Mouse (Mus musculus) 416B (cell line): ENCODE measurements around the gene Gm11084.
"Not testable (repeated sequence)": the region's sequence is repeated elsewhere in the genome, so short reads cannot be mapped to it uniquely, and the experiment has no call there.

Experiments
- DNase-seq: peaks from one replicate; pipeline ENCODE4 v3.0.0; 2011; ENCODE audit warnings: low read depth

Gene Gm11084

GRCm38 (mm10) chr2:72995346-72996097 lies 9.0 kb upstream of the Gm11084 start:
- DNase-seq: peak; percentile 76

DNA sequence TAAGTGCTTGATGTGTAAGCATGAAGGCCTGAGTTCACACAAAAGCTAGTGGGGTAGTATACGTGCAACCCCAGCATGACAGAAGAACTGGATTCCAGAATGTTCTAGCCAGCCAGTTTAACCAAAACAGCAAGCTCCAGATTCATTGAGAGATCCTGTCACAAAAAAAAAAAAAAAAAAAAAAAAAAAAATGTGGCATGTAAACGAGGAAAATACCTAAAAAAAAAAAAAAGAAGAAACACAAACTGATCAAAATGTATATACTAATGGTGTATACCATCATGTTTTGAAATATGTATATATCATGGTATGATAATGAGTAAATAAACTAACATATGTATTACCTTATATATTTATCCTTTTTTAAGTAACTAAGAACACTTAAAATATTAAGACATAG lies 7.6 kb upstream of the Gm11084 start:
- no peak for DNase-seq

DNA sequence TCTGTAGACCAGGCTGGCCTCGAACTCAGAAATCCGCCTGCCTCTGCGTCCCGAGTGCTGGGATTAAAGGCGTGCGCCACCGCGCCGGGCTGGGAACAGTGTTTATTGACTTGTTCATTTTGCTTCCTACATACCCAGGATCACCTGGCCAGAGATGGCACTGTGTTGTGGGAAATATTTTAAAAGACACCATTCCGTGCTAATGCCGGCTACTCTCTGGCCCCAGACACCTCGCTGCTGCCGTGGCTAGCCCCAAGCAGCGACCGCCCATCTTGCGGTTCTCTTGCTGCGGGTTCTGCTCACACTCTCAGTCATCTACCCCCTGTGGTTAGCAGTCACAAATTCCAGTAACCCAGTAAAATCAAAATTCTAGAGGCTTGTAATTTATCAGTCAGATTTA lies 6.0 kb upstream of the Gm11084 start:
- no peak for DNase-seq

GRCm38 (mm10) chr2:72988945-72989344 lies 2.4 kb upstream of the Gm11084 start:
- DNase-seq: not testable (repeated sequence)

DNA sequence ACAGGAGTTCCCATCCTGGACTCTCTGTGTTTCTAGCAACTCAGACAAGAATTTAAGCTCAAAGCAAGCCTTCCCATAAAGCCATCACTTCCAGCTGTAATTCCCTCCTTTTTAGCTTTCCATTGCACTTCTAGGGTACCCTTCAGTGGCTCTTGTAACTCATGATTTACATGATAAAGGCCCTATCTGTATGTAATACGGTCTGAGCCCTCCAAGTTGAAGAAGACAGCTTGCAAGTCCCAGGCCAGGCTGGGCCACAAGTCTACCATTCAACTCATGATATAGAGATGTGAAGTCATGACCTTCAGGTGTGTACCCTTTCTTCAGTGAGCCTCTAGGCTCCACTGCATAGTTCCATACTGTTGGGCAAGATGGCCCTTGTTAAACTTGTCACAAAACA lies 1.0 kb downstream of the Gm11084 start:
- no peak for DNase-seq

GRCm38 (mm10) chr2:72984806-72985205 lies 1.7 kb downstream of the Gm11084 start:
- no peak for DNase-seq

- DNase-seq: no peak
Measured at GRCm38 (mm10) chr2:72983211-72983610, 3.3 kb downstream of the Gm11084 start.

DNA sequence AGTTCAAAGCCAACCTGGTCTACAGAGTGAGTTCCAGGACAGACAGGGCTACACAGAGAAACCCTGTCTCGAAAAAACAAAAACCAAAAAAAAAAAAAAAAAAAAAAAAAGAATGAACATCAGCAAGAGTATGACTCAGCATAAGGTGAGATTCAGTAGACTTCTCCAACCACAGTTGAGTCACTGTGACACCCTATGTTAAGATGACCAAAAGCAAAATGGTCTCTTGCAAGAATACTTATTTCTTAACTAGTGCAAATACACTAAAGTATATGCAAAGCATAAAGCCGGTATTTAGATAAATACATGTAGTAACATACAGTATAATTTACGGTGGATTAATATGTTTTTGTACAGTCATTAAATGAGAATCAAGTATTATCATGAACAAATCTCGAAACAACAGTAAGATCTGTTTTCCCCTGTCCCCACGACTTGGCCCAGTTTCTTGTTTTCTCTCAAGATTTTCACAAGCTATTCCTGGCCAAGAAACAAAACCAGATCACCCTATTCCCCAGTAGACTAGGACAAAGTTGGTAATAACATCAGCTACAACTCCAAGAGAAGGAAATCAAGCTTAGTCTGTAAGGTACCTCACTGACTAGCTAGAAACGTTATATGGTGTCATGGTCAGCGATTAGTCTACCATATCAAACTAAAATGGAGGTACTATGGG lies 4.3 kb downstream of the Gm11084 start:
- peak; percentile 87 for DNase-seq

DNA sequence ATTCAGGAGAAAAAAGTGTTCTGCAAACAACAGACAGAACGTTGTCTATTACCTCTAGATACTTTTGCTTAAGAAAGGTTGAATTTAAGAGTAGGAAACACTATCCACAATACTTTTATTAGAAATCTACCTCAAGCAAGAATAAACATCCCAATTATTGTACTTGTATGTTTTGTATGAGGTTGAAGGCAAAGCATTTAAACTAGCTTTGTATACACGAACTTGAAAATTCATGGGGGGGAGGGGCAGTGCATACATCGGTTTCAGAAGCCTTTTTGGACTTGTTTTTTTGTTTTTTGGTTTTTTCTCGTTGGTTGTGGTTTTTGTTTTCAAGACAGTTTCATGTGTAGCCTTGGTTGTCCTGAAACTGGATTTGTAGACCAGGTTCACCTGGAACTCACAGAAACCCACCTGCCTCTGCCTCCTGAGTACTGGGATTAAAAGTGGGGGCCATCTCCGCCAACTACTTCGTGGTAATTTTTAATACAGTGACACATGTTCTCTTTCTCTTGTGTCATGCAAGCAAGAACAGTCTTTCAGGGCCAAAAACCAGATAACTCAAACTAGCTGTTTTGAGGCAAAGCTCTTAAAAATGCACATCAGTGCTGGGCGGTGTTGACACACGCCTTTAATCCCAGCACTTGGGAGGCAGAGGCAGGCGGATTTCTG lies 4.9 kb downstream of the Gm11084 start:
- peak; percentile 60 for DNase-seq

- no peak for DNase-seq
Measured at GRCm38 (mm10) chr2:72981075-72981420, 5.5 kb downstream of the Gm11084 start.

- peak; percentile 98 for DNase-seq
Measured at GRCm38 (mm10) chr2:72980337-72981074, 6.0 kb downstream of the Gm11084 start, which contains the start of gene Sp3. Gene Sp3, minus strand, starts transcription at chr2:72980446.

DNA sequence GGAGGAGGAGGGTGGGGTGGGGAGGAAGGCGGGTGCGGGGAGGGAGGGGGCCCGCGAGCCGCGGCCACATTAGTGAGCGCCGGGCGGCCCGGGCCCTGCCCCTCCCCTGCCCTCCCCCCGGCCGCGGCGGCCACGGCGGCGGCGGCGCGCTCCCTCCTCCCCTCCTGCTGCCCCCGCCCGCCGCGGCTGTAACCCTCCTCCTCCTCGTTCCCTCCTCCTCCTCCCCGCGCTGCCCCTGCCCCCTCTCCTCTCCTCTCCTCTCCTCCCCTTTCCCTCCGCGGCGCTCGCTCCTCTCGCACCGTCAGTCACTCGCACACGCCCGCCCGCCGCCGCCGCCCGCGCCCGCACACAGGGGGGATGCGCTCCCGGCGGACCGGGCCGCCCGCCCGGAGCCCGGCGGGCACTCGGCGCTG lies 6.9 kb downstream of the Gm11084 start:
- DNase-seq: peak; percentile 91

GRCm38 (mm10) chr2:72978901-72979658 lies 7.4 kb downstream of the Gm11084 start:
- DNase-seq: peak; percentile 88

- peak; percentile 86 for DNase-seq
Measured at GRCm38 (mm10) chr2:72978473-72978872, 8.0 kb downstream of the Gm11084 start.

DNA sequence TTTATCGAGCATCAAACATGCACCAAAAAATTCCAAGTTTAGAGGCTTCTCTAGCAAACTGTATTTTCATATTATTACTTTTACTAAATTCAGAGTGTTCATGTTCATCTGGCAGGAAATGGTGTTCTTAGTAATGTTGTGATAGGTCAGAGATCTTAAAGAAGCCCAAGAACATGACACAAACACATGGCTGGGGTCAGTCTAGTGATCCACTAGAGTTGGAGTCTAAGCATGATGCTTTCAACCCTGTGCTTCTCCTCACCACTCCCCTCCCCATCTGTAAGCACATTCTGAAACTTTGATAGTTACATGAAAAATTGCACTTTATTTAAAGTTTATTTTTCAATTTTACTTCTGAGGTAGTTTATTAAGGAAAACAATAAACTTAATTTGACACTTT lies 9.2 kb downstream of the Gm11084 start:
- DNase-seq: peak; percentile 48

DNA sequence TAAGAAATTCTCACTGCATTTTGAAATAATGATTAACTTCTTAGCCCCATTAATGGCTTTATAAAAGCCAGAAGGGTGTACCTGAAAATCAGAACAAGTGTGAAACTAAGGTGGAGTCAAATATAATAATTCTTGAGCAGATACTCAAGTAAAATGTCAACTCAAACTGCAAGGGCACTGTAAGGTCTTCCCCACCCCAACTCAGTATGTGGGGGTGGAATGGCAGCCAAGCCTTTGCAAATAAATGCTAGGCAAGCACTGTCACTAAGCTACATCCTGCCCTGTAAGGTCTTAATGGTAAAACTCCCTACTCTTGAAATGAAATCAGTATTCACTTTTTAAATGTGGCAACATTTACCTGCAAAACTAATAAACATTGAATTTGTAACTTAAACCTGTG lies 10.5 kb downstream of the Gm11084 start:
- no peak for DNase-seq

DNA sequence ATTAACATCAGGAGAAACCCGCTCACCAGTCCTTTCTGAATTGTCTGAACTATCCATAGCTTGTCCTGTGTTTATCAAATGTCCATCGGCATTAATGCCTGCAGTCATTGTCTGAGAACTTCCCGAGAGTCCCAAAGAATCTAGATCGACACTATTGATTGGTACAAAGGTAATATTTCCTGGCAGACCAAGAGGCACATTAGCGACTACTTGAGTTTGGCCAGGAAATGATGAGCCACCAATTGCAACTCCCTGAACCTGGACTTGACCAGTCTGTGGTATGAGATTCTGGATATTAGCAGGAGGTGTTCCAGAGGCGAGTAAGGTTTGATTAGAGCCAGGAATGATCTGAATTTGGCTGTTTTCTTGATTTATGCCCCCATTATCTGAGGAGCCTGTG lies 15.7 kb downstream of the Gm11084 start:
- DNase-seq: no peak

DNA sequence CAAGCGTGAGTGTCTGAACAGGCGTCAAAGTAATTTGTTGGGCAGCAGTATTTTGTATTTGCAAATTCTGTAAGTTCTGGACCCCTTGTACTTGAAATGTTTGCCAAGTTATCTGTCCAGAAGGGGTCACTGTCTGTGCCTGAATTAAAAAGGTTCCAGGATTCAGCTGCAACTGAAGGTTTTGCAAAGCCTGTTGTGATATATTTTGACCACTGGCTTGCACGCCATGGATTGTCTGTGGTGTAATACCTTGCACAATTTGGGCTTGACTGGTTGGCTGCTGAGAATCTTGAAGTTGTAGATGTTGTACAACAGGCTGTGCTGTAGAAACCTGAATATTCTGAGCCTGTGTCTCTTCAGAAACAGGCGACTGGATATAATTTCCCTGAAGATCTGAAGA lies 16.2 kb downstream of the Gm11084 start:
- peak; percentile 79 for DNase-seq

DNA sequence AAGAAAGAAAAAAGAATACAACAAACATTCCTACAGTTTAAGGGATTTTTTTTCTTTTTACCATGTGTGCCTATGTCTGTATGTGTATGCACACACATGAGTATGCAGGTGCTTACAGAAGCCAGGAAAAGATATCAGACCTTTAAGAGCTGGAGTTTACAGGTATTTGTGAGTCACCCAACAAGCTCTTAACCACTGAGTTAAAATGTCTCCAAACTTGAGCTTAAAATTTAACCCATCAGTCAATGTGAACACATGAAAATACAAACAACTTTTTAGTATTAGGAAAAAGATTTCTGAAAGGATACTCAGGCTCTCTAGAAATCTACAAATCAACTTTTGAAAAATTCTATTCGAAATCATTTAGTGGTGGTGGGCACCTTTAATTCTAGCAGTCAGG lies 18.0 kb downstream of the Gm11084 start:
- DNase-seq: no peak

- DNase-seq: no peak
Measured at GRCm38 (mm10) chr2:72965450-72965849, 21.1 kb downstream of the Gm11084 start.

GRCm38 (mm10) chr2:72956415-72956814 lies 30.1 kb downstream of the Gm11084 start:
- no peak for DNase-seq

- no peak for DNase-seq
Measured at GRCm38 (mm10) chr2:72952979-72953378, 33.5 kb downstream of the Gm11084 start.
